Mouse (Mus musculus): ENCODE measurements around the gene Olfr738. TPM values are rescaled to one million over a fixed set of nuclear protein-coding genes. Genes with fewer than 3 reads are reported as not detected.

Gene Olfr738
- polyA plus RNA-seq (2012; rRNA removed) = not detected in 2 replicates

DNA sequence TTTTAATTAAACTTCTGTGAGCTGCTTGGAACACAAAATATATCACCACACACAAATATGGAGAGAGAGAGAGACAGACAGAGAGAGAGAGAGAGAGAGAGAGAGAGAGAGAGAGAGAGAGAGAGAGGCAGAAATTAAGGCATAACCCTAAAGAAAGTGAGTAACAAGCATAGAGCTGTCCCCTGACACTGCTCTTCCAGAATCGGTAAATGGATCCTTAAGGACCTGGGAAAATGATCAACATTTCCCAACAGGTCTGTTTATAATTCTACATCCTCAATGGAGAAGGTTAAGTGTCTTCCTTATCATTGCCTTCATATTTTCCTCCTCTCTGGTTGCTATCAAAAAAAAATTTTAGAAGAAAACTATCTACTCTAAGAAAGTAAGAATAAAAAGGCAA, at the start of gene Olfr738:
Olfr738 (plus strand) TSS at position 301 of the 400 bp plus-strand sequence.

DNA sequence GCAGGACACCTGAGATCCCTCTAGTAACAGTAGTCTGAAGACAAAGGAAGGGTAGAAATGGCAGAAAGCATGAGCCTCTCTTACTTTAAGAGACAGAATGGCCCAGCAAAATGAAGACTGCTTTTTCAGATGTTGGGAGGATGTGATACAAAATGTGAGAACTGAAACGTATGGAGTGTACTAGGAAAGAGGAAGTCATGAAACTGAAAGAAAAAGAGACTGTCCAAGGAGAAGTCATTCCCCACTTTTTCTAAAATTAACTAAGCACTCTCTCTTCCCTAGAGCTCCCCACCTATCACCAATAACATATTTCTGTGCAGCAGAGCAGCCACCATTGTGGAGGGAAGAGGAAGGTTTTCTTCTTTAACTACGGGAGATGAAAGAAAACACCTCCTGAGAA, 49.8 kb upstream of the Olfr738 start, which contains the start of gene Tlr11:
Tlr11 (plus strand) TSS at position 322 of the 400 bp plus-strand sequence.

DNA sequence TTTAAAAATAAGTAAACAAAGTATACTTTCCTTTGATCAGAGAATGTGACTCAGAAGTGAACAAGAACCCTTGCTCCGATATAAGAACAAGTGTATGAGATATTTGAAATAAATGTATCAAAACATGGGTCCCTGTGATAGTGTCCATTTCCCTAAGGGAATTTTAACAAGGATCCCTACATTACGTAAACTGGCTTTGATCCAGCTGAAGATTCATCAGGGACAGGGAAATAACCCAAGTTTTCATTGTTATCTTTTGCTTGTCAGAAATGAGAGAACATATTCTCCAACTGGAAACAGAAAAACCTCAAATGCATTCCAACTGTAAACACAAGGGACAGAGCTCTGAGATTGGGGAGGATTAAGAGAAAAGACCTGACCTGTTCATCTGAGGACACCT, 26.5 kb upstream of the Olfr738 start, which contains the start of gene Olfr736:
Olfr736 (plus strand) TSS at position 301 of the 400 bp plus-strand sequence.

DNA sequence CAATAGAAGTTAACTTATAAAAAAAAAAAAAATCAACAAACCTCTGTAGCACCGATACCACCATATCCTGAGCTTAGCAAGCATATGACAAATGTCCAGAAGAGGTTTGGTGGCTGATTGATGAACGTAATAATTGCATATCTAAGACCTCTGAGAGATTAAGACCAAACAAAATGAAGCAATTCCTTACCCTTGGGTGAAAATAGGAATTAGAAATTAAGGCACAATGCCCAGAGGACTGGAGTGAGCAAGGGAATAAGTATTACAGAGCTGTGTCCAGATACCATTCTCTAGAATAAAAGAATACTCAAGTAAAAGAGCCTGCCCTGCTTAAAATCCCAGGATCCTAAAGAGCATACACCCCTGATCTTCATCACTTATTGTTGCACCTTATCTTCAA, 11.0 kb downstream of the Olfr738 start, which contains the start of gene Olfr739:
Olfr739 (plus strand) TSS at position 301 of the 400 bp plus-strand sequence.

DNA sequence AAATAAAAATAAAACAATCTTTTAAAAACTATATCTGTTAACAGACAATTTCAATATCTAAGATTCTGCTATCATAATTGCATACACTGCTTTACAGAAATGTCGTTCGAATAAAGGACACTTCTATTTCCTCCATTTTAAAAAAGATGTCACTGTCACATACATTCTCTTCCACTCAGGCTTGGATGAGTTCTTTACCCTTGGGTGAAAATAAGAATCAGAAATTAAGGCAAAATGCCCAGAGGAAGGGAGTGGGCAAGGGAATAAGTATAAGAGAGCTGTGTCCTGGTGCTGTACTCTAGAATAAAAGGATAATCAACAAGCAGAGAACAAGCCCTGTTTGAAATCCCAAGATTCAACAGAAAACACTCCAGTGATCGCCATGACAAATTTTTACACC, 37.9 kb downstream of the Olfr738 start, which contains the start of gene Olfr740:
Olfr740 (plus strand) TSS at position 301 of the 400 bp plus-strand sequence.

Other genes starting within 250 kb of the Olfr738 start
- not detected in 2 replicates for gene Olfr730, start 219.4 kb upstream of the Olfr738 start, polyA plus RNA-seq (2012; rRNA removed)
- gene Olfr731, start 165.7 kb upstream of the Olfr738 start, polyA plus RNA-seq (2012; rRNA removed) = not detected in 2 replicates
- not detected in 2 replicates for gene Olfr732, start 123.4 kb upstream of the Olfr738 start, polyA plus RNA-seq (2012; rRNA removed)
- gene Olfr733, start 106.0 kb upstream of the Olfr738 start, polyA plus RNA-seq (2012; rRNA removed) = not detected in 2 replicates
- not detected in 2 replicates for gene Olfr734, start 80.8 kb upstream of the Olfr738 start, polyA plus RNA-seq (2012; rRNA removed)
- gene Olfr735, start 58.7 kb upstream of the Olfr738 start, polyA plus RNA-seq (2012; rRNA removed) = not detected in 2 replicates
- gene Tlr11, start 49.7 kb upstream of the Olfr738 start, polyA plus RNA-seq (2012; rRNA removed) = not detected in 2 replicates
- not detected in 2 replicates for gene Olfr736, start 26.4 kb upstream of the Olfr738 start, polyA plus RNA-seq (2012; rRNA removed)
- not detected in 2 replicates for gene Olfr739, start 11.1 kb downstream of the Olfr738 start, polyA plus RNA-seq (2012; rRNA removed)
- not detected in 2 replicates for gene Olfr740, start 38.0 kb downstream of the Olfr738 start, polyA plus RNA-seq (2012; rRNA removed)
- gene Olfr741, start 65.2 kb downstream of the Olfr738 start, polyA plus RNA-seq (2012; rRNA removed) = not detected in 2 replicates
- gene Olfr742, start 96.0 kb downstream of the Olfr738 start, polyA plus RNA-seq (2012; rRNA removed) = not detected in 2 replicates
- not detected in 2 replicates for gene Olfr743, start 114.3 kb downstream of the Olfr738 start, polyA plus RNA-seq (2012; rRNA removed)
- gene Olfr744, start 207.3 kb downstream of the Olfr738 start, polyA plus RNA-seq (2012; rRNA removed) = not detected in 2 replicates
- gene Olfr745, start 231.8 kb downstream of the Olfr738 start, polyA plus RNA-seq (2012; rRNA removed) = not detected in 2 replicates
- gene Olfr746, start 239.5 kb downstream of the Olfr738 start, polyA plus RNA-seq (2012; rRNA removed) = not detected in 2 replicates

Data from central nervous system, embryonic 14 days (tissue).